Mouse (Mus musculus): ENCODE data around the gene Igf1r. TPM values are rescaled to one million over a fixed set of nuclear protein-coding genes. Genes with fewer than 3 reads are reported as not detected.

The Igf1r gene
- polyA plus RNA-seq, 1 experiment: 9.8 TPM

GRCm38 (mm10) chr7:67911841-67912240, 40.8 kb upstream of the Igf1r start:
- Histone ChIP-seq H3K79me3 (ENCODE audit: low read depth) (no peaks in the 10 kb centered on the region), H3ac (ENCODE audit: control insufficient read depth, insufficient read length, low read depth) (no peak overlapping the region), H3K4me3 (ENCODE audit: insufficient read depth, poor library complexity, severe bottlenecking) (no peak overlapping the region), H3K27me3 (ENCODE audit: control insufficient read depth, insufficient read depth, insufficient read length) (no peaks in the 10 kb centered on the region), H3K36me3 (ENCODE audit: control insufficient read depth, insufficient read depth) (no peaks in the 10 kb centered on the region), H3K79me2 (ENCODE audit: control insufficient read depth, insufficient read depth) (no peaks in the 10 kb centered on the region)
- TF ChIP-seq CTCF (IDR thresholded peaks at IDR 0.05; ENCODE audit: control insufficient read depth, insufficient read depth, insufficient read length) (no peak), USF1 (IDR thresholded peaks at IDR 0.05; ENCODE audit: low read depth) (no peak), CEBPB (IDR thresholded peaks at IDR 0.05; ENCODE audit: low read depth) (no peak), MYOD1 (IDR thresholded peaks at IDR 0.05; ENCODE audit: control insufficient read depth, insufficient read length, low read depth) (no peak), MAX (IDR thresholded peaks at IDR 0.05) (no peak), MYOG (IDR thresholded peaks at IDR 0.05; ENCODE audit: control insufficient read depth, extremely low read depth, insufficient read length) (no peak), FOSL1 (IDR thresholded peaks at IDR 0.05; ENCODE audit: insufficient read depth, low read length, poor library complexity, severe bottlenecking) (no peak)

- no peaks in the 10 kb centered on the region for H3K36me3 ChIP-seq (ENCODE audit: control insufficient read depth, insufficient read depth)
- H3K79me2 ChIP-seq (ENCODE audit: control insufficient read depth, insufficient read depth): no peaks in the 10 kb centered on the region
- H3K79me3 ChIP-seq (ENCODE audit: low read depth): no peaks in the 10 kb centered on the region
- no peak overlapping the region for H3ac ChIP-seq (ENCODE audit: control insufficient read depth, insufficient read length, low read depth)
- H3K27me3 ChIP-seq (ENCODE audit: control insufficient read depth, insufficient read depth, insufficient read length): peaks cover 12% of the 10 kb centered on the region
- TF ChIP-seq CTCF (IDR thresholded peaks at IDR 0.05; ENCODE audit: control insufficient read depth, insufficient read depth, insufficient read length) (no peak), CEBPB (IDR thresholded peaks at IDR 0.05; ENCODE audit: low read depth) (no peak), MYOG (IDR thresholded peaks at IDR 0.05; ENCODE audit: control insufficient read depth, extremely low read depth, insufficient read length) (no peak), USF1 (IDR thresholded peaks at IDR 0.05; ENCODE audit: low read depth) (no peak), FOSL1 (IDR thresholded peaks at IDR 0.05; ENCODE audit: insufficient read depth, low read length, poor library complexity, severe bottlenecking) (no peak), MYOD1 (IDR thresholded peaks at IDR 0.05; ENCODE audit: control insufficient read depth, insufficient read length, low read depth) (no peak), MAX (IDR thresholded peaks at IDR 0.05) (no peak)
- no peak overlapping the region for H3K4me3 ChIP-seq (ENCODE audit: insufficient read depth, poor library complexity, severe bottlenecking)
These were observed 35.7 kb upstream of the Igf1r start for GRCm38 (mm10) chr7:67916960-67917359.

- TF ChIP-seq MYOG (IDR thresholded peaks at IDR 0.05; ENCODE audit: control insufficient read depth, extremely low read depth, insufficient read length) (no peak), FOSL1 (IDR thresholded peaks at IDR 0.05; ENCODE audit: insufficient read depth, low read length, poor library complexity, severe bottlenecking) (no peak), CEBPB (IDR thresholded peaks at IDR 0.05; ENCODE audit: low read depth) (no peak)
- Histone ChIP-seq H3K27me3 (ENCODE audit: control insufficient read depth, insufficient read depth, insufficient read length) (peaks cover 15% of the 10 kb centered on the region), H3K79me3 (ENCODE audit: low read depth) (no peaks in the 10 kb centered on the region), H3K36me3 (ENCODE audit: control insufficient read depth, insufficient read depth) (no peaks in the 10 kb centered on the region), H3ac (ENCODE audit: control insufficient read depth, insufficient read length, low read depth) (no peak overlapping the region), H3K4me3 (ENCODE audit: insufficient read depth, poor library complexity, severe bottlenecking) (no peak overlapping the region), H3K79me2 (ENCODE audit: control insufficient read depth, insufficient read depth) (no peaks in the 10 kb centered on the region)
These were observed 34.9 kb upstream of the Igf1r start for GRCm38 (mm10) chr7:67917753-67918152.

- H3K79me3 ChIP-seq (ENCODE audit: low read depth): no peaks in the 10 kb centered on the region
- no peaks in the 10 kb centered on the region for H3K79me2 ChIP-seq (ENCODE audit: control insufficient read depth, insufficient read depth)
- no peak overlapping the region for H3ac ChIP-seq (ENCODE audit: control insufficient read depth, insufficient read length, low read depth)
- TF ChIP-seq CEBPB (IDR thresholded peaks at IDR 0.05; ENCODE audit: low read depth) (no peak), USF1 (IDR thresholded peaks at IDR 0.05; ENCODE audit: low read depth) (no peak), FOSL1 (IDR thresholded peaks at IDR 0.05; ENCODE audit: insufficient read depth, low read length, poor library complexity, severe bottlenecking) (no peak), CTCF (IDR thresholded peaks at IDR 0.05; ENCODE audit: control insufficient read depth, insufficient read depth, insufficient read length) (no peak), MYOG (IDR thresholded peaks at IDR 0.05; ENCODE audit: control insufficient read depth, extremely low read depth, insufficient read length) (no peak), MAX (IDR thresholded peaks at IDR 0.05) (no peak), MYOD1 (IDR thresholded peaks at IDR 0.05; ENCODE audit: control insufficient read depth, insufficient read length, low read depth) (no peak)
- no peak overlapping the region for H3K4me3 ChIP-seq (ENCODE audit: insufficient read depth, poor library complexity, severe bottlenecking)
- peaks cover 28% of the 10 kb centered on the region for H3K27me3 ChIP-seq (ENCODE audit: control insufficient read depth, insufficient read depth, insufficient read length)
- H3K36me3 ChIP-seq (ENCODE audit: control insufficient read depth, insufficient read depth): no peaks in the 10 kb centered on the region
These were observed 33.2 kb upstream of the Igf1r start for GRCm38 (mm10) chr7:67919467-67919866.

- Histone ChIP-seq H3K36me3 (ENCODE audit: control insufficient read depth, insufficient read depth) (no peaks in the 10 kb centered on the region), H3ac (ENCODE audit: control insufficient read depth, insufficient read length, low read depth) (no peak overlapping the region), H3K79me2 (ENCODE audit: control insufficient read depth, insufficient read depth) (no peaks in the 10 kb centered on the region), H3K4me3 (ENCODE audit: insufficient read depth, poor library complexity, severe bottlenecking) (no peak overlapping the region), H3K27me3 (ENCODE audit: control insufficient read depth, insufficient read depth, insufficient read length) (peaks cover 47% of the 10 kb centered on the region), H3K79me3 (ENCODE audit: low read depth) (no peaks in the 10 kb centered on the region)
- TF ChIP-seq CTCF (IDR thresholded peaks at IDR 0.05; ENCODE audit: control insufficient read depth, insufficient read depth, insufficient read length) (no peak), USF1 (IDR thresholded peaks at IDR 0.05; ENCODE audit: low read depth) (no peak), MAX (IDR thresholded peaks at IDR 0.05) (no peak), MYOD1 (IDR thresholded peaks at IDR 0.05; ENCODE audit: control insufficient read depth, insufficient read length, low read depth) (no peak), CEBPB (IDR thresholded peaks at IDR 0.05; ENCODE audit: low read depth) (no peak), FOSL1 (IDR thresholded peaks at IDR 0.05; ENCODE audit: insufficient read depth, low read length, poor library complexity, severe bottlenecking) (no peak), MYOG (IDR thresholded peaks at IDR 0.05; ENCODE audit: control insufficient read depth, extremely low read depth, insufficient read length) (no peak)
These were observed 28.4 kb upstream of the Igf1r start for GRCm38 (mm10) chr7:67924215-67924614.

- Histone ChIP-seq H3K36me3 (ENCODE audit: control insufficient read depth, insufficient read depth) (no peaks in the 10 kb centered on the region), H3K4me3 (ENCODE audit: insufficient read depth, poor library complexity, severe bottlenecking) (no peak overlapping the region), H3K79me2 (ENCODE audit: control insufficient read depth, insufficient read depth) (no peaks in the 10 kb centered on the region), H3ac (ENCODE audit: control insufficient read depth, insufficient read length, low read depth) (no peak overlapping the region), H3K79me3 (ENCODE audit: low read depth) (no peaks in the 10 kb centered on the region), H3K27me3 (ENCODE audit: control insufficient read depth, insufficient read depth, insufficient read length) (peaks cover 20% of the 10 kb centered on the region)
- TF ChIP-seq CTCF (IDR thresholded peaks at IDR 0.05; ENCODE audit: control insufficient read depth, insufficient read depth, insufficient read length) (no peak), MYOG (IDR thresholded peaks at IDR 0.05; ENCODE audit: control insufficient read depth, extremely low read depth, insufficient read length) (no peak), MYOD1 (IDR thresholded peaks at IDR 0.05; ENCODE audit: control insufficient read depth, insufficient read length, low read depth) (no peak), USF1 (IDR thresholded peaks at IDR 0.05; ENCODE audit: low read depth) (no peak), FOSL1 (IDR thresholded peaks at IDR 0.05; ENCODE audit: insufficient read depth, low read length, poor library complexity, severe bottlenecking) (no peak)
These were observed 22.5 kb upstream of the Igf1r start for GRCm38 (mm10) chr7:67930132-67930531.
